Mouse (Mus musculus) neural tube, embryonic 12.5 days (tissue): ENCODE measurements around the gene Olfr455. TPM values are rescaled to one million over a fixed set of nuclear protein-coding genes. Genes with fewer than 3 reads are reported as not detected.

Experiments
- polyA plus RNA-seq: library from polyadenylated mRNA; unstranded; fragments of >200 nt; fragmentation: Nextera tagmentation; extraction: Ambion mirVana; gene quantifications from 2 replicates; pipeline ENCODE4 v1.2.1, GENCODE M21; 2016

Olfr455 gene
- polyA plus RNA-seq, 1 experiment from 2014 or later = not detected

Other genes starting within 250 kb of the Olfr455 start
- gene Fam131b, start 222.9 kb downstream of the Olfr455 start, polyA plus RNA-seq = 6.4 and 6.5 TPM in 2 replicates
- gene Zyx, start 198.0 kb downstream of the Olfr455 start, polyA plus RNA-seq = 71.4 and 77.5 TPM in 2 replicates
- 0.96 and 1.3 TPM in 2 replicates for gene Epha1, start 174.3 kb downstream of the Olfr455 start, polyA plus RNA-seq
- gene Tas2r143, start 147.3 kb downstream of the Olfr455 start, polyA plus RNA-seq = not detected in 2 replicates
- gene Tas2r135, start 142.2 kb downstream of the Olfr455 start, polyA plus RNA-seq = not detected in 2 replicates
- not detected in 2 replicates for gene Tas2r126, start 113.1 kb downstream of the Olfr455 start, polyA plus RNA-seq
- not detected in 2 replicates for gene Olfr458, start 82.4 kb downstream of the Olfr455 start, polyA plus RNA-seq
- gene Olfr457, start 71.3 kb downstream of the Olfr455 start, polyA plus RNA-seq = not detected in 2 replicates
- not detected in 2 replicates for gene Olfr456, start 60.4 kb downstream of the Olfr455 start, polyA plus RNA-seq
- not detected in 2 replicates for gene Tcaf3, start 50.1 kb upstream of the Olfr455 start, polyA plus RNA-seq
- gene Tcaf2, start 97.7 kb upstream of the Olfr455 start, polyA plus RNA-seq = 3.5 and 4.5 TPM in 2 replicates
- 182 and 184 TPM in 2 replicates for gene Tcaf1, start 162.5 kb upstream of the Olfr455 start, polyA plus RNA-seq
- gene Olfr453, start 191.8 kb upstream of the Olfr455 start, polyA plus RNA-seq = not detected in 2 replicates
- not detected in 2 replicates for gene Olfr38, start 208.8 kb upstream of the Olfr455 start, polyA plus RNA-seq
- not detected in 2 replicates for gene Olfr452, start 237.5 kb upstream of the Olfr455 start, polyA plus RNA-seq